Mouse (Mus musculus): Measurements from ENCODE around the gene Lrrc56. TPM values are rescaled to one million over a fixed set of nuclear protein-coding genes. Genes with fewer than 3 reads are reported as not detected.
A peak's percentile ranks its signal among the peaks of the same experiment; 100 is the strongest.

Gene Lrrc56
- total and polyA plus RNA-seq, 2 experiments = 1.8 to 4.4 TPM

GRCm38 (mm10) chr7:141218557-141219133 is 24.7 kb downstream of the Lrrc56 start:
- no peak overlapping the region for H3K4me3 ChIP-seq (ENCODE audit: insufficient read depth, low read depth, low read length)
- TF ChIP-seq CTCF (IDR thresholded peaks at IDR 0.05; ENCODE audit: low read depth, low read length) = no peak
- no peak for TF ChIP-seq POLR2A (IDR thresholded peaks at IDR 0.05; ENCODE audit: extremely low read depth, insufficient read depth, low read length)
- H3K36me3 ChIP-seq (ENCODE audit: control insufficient read depth, insufficient read depth, low read length) = no peaks in the 10 kb centered on the region
- H3K79me2 ChIP-seq (ENCODE audit: control insufficient read depth, insufficient read depth, low read length) = peaks cover 12% of the 10 kb centered on the region; the same call in 1 of the 2 replicates
- DNase-seq (ENCODE audit: extremely low read depth, low read depth, low spot score) = no peak
- H3K27me3 ChIP-seq (ENCODE audit: control insufficient read depth, insufficient read depth, low read length) = no peaks in the 10 kb centered on the region
- H3K4me1 ChIP-seq (ENCODE audit: control insufficient read depth, insufficient read depth, low read length) = peaks cover 22% of the 10 kb centered on the region
- WGBS = 92% methylated on average over 5 of the region's 5 CpGs
- H3K27ac ChIP-seq (replicated peaks; ENCODE audit: insufficient read depth, low read depth, low read length) = no peak overlapping the region
- no peak overlapping the region for H3K9ac ChIP-seq (ENCODE audit: low read depth, low read length)

GRCm38 (mm10) chr7:141219558-141220099 is 25.7 kb downstream of the Lrrc56 start:
- H3K27ac ChIP-seq (replicated peaks; ENCODE audit: insufficient read depth, low read depth, low read length) = no peak overlapping the region
- H3K79me2 ChIP-seq (ENCODE audit: control insufficient read depth, insufficient read depth, low read length) = peaks cover 12% of the 10 kb centered on the region; the same call in 1 of the 2 replicates
- H3K9ac ChIP-seq (ENCODE audit: low read depth, low read length) = no peak overlapping the region
- peaks cover 22% of the 10 kb centered on the region for H3K4me1 ChIP-seq (ENCODE audit: control insufficient read depth, insufficient read depth, low read length)
- 100% methylated on average over 1 of the region's 1 CpGs for WGBS
- H3K27me3 ChIP-seq (ENCODE audit: control insufficient read depth, insufficient read depth, low read length) = no peaks in the 10 kb centered on the region
- DNase-seq (ENCODE audit: extremely low read depth, low read depth, low spot score) = no peak
- no peak for TF ChIP-seq CTCF (IDR thresholded peaks at IDR 0.05; ENCODE audit: low read depth, low read length)
- no peaks in the 10 kb centered on the region for H3K36me3 ChIP-seq (ENCODE audit: control insufficient read depth, insufficient read depth, low read length)
- H3K4me3 ChIP-seq (ENCODE audit: insufficient read depth, low read depth, low read length) = no peak overlapping the region

DNA sequence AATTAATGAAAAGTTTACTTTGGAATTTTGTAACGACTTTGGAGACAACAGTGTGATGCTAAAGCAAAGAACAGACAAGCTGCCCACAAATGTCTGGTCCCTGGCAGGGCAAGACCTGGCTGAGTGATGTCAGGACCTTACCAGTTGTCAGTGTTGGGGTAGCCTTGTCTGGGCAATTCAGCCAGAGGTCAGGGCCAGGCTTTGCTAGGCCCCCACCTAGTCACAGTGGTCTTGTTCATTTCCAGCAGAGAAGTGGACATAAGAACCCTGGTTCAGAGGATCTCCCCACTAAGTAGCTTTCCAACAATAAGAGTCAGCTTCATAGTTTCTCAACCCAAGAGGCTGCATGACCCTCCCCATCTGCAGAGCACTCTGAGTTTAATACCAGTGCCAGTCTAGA is 26.4 kb downstream of the Lrrc56 start:
- Histone ChIP-seq H3K27ac (replicated peaks; ENCODE audit: insufficient read depth, low read depth, low read length) (no peak overlapping the region), H3K9ac (ENCODE audit: low read depth, low read length) (no peak overlapping the region)
- WGBS = 41% methylated on average over 1 of the region's 1 CpGs

DNA sequence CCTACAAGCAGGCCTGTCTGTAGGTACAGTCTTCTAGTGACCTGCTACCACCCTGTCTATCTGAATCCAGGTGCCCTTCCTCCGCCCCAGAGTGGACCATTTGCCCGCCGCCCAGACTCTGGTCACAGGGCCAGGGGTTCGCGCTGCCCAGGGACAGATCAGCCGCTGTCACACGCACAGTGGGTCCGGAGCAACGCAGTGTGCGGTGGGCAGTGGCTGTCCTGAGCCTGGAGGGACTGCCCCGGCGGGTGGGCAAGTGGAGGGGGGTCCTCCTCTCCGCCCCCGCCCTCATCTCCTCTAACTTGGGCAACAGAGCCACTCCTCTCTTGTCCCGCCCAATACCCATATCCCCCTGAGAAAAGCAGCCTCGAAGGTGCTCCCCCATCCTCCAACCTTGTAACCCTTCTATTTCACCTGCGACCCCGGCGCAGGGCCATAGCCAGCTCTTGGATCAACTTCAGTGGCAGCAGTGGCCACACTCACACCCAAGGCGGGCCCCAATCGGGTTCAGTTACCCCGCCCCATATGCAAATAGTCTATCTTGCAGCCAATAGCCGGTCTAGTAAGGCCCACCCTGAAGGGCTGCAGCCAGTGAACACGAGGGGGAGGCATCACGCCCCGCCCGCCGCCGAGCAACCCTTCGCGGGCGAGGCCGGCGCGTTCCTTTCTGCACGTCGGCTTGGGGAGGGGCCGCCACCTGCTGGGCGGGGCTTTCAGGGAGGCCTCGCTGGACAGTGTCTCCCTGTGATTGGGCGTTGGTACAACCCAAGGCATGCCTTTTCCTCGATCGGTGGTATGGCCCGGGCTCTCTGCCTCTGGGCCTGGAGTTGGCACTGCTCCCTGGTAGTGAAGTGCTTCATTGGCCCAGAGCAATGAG is 27.5 kb downstream of the Lrrc56 start:
- peak; percentile 96 for DNase-seq (ENCODE audit: extremely low read depth, low read depth, low spot score)
- Histone ChIP-seq H3K9ac (ENCODE audit: low read depth, low read length) (peak overlapping the region; percentile 63), H3K27ac (replicated peaks; ENCODE audit: insufficient read depth, low read depth, low read length) (peak overlapping the region; percentile 71), H3K27me3 (ENCODE audit: control insufficient read depth, insufficient read depth, low read length) (no peaks in the 10 kb centered on the region), H3K4me3 (ENCODE audit: insufficient read depth, low read depth, low read length) (peak overlapping the region; percentile 40), H3K4me1 (ENCODE audit: control insufficient read depth, insufficient read depth, low read length) (peaks cover 18% of the 10 kb centered on the region), H3K36me3 (ENCODE audit: control insufficient read depth, insufficient read depth, low read length) (no peaks in the 10 kb centered on the region), H3K79me2 (ENCODE audit: control insufficient read depth, insufficient read depth, low read length) (peaks cover 12% of the 10 kb centered on the region; the same call in 1 of the 2 replicates)
- 8% methylated on average over 44 of the region's 44 CpGs for WGBS
- no peak for TF ChIP-seq CTCF (IDR thresholded peaks at IDR 0.05; ENCODE audit: low read depth, low read length)
- TF ChIP-seq POLR2A (IDR thresholded peaks at IDR 0.05; ENCODE audit: extremely low read depth, insufficient read depth, low read length) = no peak

More for the DNA sequence above, 26.4 kb downstream of the Lrrc56 start:
- Histone ChIP-seq H3K27me3 (ENCODE audit: control insufficient read depth, insufficient read depth, low read length) (no peaks in the 10 kb centered on the region), H3K4me1 (ENCODE audit: control insufficient read depth, insufficient read depth, low read length) (peaks cover 18% of the 10 kb centered on the region), H3K4me3 (ENCODE audit: insufficient read depth, low read depth, low read length) (no peak overlapping the region), H3K79me2 (ENCODE audit: control insufficient read depth, insufficient read depth, low read length) (peaks cover 12% of the 10 kb centered on the region; the same call in 1 of the 2 replicates), H3K36me3 (ENCODE audit: control insufficient read depth, insufficient read depth, low read length) (no peaks in the 10 kb centered on the region)
- DNase-seq (ENCODE audit: extremely low read depth, low read depth, low spot score) = no peak
- TF ChIP-seq CTCF (IDR thresholded peaks at IDR 0.05; ENCODE audit: low read depth, low read length) = no peak
- TF ChIP-seq POLR2A (IDR thresholded peaks at IDR 0.05; ENCODE audit: extremely low read depth, insufficient read depth, low read length) = no peak

- Histone ChIP-seq H3K27me3 (ENCODE audit: control insufficient read depth, insufficient read depth, low read length) (no peaks in the 10 kb centered on the region), H3K9ac (ENCODE audit: low read depth, low read length) (peak overlapping the region; percentile 14; the same call in 1 of the 2 replicates), H3K27ac (replicated peaks; ENCODE audit: insufficient read depth, low read depth, low read length) (no peak overlapping the region), H3K4me1 (ENCODE audit: control insufficient read depth, insufficient read depth, low read length) (peaks cover 12% of the 10 kb centered on the region), H3K36me3 (ENCODE audit: control insufficient read depth, insufficient read depth, low read length) (no peaks in the 10 kb centered on the region), H3K4me3 (ENCODE audit: insufficient read depth, low read depth, low read length) (peak overlapping the region; percentile 19), H3K79me2 (ENCODE audit: control insufficient read depth, insufficient read depth, low read length) (peaks cover 7% of the 10 kb centered on the region; the same call in 1 of the 2 replicates)
- TF ChIP-seq CTCF (IDR thresholded peaks at IDR 0.05; ENCODE audit: low read depth, low read length) (no peak), POLR2A (IDR thresholded peaks at IDR 0.05; ENCODE audit: extremely low read depth, insufficient read depth, low read length) (no peak)
- whole genome bisulfite sequencing = 8% methylated on average over 8 of the region's 8 CpGs
- DNase-seq (ENCODE audit: extremely low read depth, low read depth, low spot score) = no peak
Observed at GRCm38 (mm10) chr7:141222126-141222467, 28.1 kb downstream of the Lrrc56 start.

Measured in liver, adult 2 months (tissue).